Mouse (Mus musculus): ENCODE data around the gene Itga6.

- no peak for TF ChIP-seq CTCF (IDR thresholded peaks at IDR 0.05)
- TF ChIP-seq POLR2A (IDR thresholded peaks at IDR 0.05; ENCODE audit: insufficient read depth, low read depth, low read length), result no peak
- no peak for TF ChIP-seq EP300 (IDR thresholded peaks at IDR 0.05; ENCODE audit: insufficient read depth, low read depth, low read length)
These were observed 3.0 kb downstream of the Itga6 start for GRCm38 (mm10) chr2:71748451-71748850.

Data from heart, adult 2 months (tissue).